Mouse (Mus musculus) adrenal gland, adult 10 weeks (tissue): ENCODE results near the gene Gm4177. TPM values are rescaled to one million over a fixed set of nuclear protein-coding genes. Genes with fewer than 3 reads are reported as not detected.

Experiments used
- polyA plus RNA-seq: library from polyadenylated mRNA; stranded (reverse); fragments of 350-450 nt; fragmentation: Illumina TruSeq; extraction: RNeasy Lipid Tissue Mini Kit (QIAGEN cat#74804); gene quantifications from one replicate; pipeline ENCODE4 v1.2.3, GENCODE M21; 2014; ENCODE audit warnings: low read depth, low replicate concordance

The Gm4177 gene
- not detected for polyA plus RNA-seq

DNA sequence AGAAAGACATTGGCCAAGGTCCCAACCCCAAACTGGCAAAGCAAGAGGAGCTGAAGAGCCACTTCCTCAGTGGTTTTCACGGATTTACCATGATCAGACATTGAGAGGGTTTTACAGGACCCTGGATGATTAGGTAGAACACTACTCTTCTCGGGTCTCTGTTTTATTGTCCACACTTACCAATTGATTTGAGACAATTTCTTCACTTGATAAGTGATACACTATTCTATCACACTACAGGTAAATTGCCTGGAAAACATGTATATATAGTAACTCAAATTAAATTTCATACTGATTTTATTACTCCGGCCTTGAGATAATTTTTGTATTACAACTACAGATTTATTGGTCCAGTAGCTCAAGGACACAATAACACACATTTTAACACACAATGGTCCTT is at the start of gene Gm4177:
Gm4177 (minus strand) TSS at position 101 of the 400 bp plus-strand sequence.

GRCm38 (mm10) chr7:21844167-21844566 is 47.6 kb upstream of the Gm4177 start, which contains the start of gene Gm5725:
TSS of gene Gm5725 (minus strand) at chr7:21844267.

GRCm38 (mm10) chr7:21832051-21832450 is 35.5 kb upstream of the Gm4177 start, which contains the start of gene Vmn1r135:
TSS of gene Vmn1r135 (plus strand) at chr7:21832351.

GRCm38 (mm10) chr7:21761375-21761774 is 35.2 kb downstream of the Gm4177 start, which contains the start of gene Gm4175:
TSS of gene Gm4175 (minus strand) at chr7:21761475.

Other genes with a start within 250 kb of the Gm4177 start
- gene Vmn1r132, start 182.6 kb downstream of the Gm4177 start, polyA plus RNA-seq = not detected
- gene Gm4175, start 35.3 kb downstream of the Gm4177 start, polyA plus RNA-seq = not detected
- gene Vmn1r135, start 35.6 kb upstream of the Gm4177 start, polyA plus RNA-seq = not detected
- not detected for gene Gm5725, start 47.5 kb upstream of the Gm4177 start, polyA plus RNA-seq
- gene Gm5891, start 124.6 kb upstream of the Gm4177 start, polyA plus RNA-seq = not detected
- gene Vmn1r137, start 197.9 kb upstream of the Gm4177 start, polyA plus RNA-seq = not detected
- gene Vmn1r138, start 232.2 kb upstream of the Gm4177 start, polyA plus RNA-seq = not detected